Mouse (Mus musculus) B cell, adult 2 months (primary cell): ENCODE measurements around the gene Sys1.

Experiments used
- DNase-seq, 2 experiments: peaks; one replicate each; pipeline ENCODE4 v3.0.0; 2022

Sys1 gene

GRCm38 (mm10) chr2:164456864-164457300, at the start of gene Sys1:
Gene Sys1, plus strand, starts transcription at chr2:164456964.
- peak; percentile 61 to 67 for DNase-seq

- peak; percentile 72 to 78 for DNase-seq
These were observed 49.1 kb upstream of the Sys1 start for GRCm38 (mm10) chr2:164407708-164408107.

GRCm38 (mm10) chr2:164414167-164414566, 42.6 kb upstream of the Sys1 start:
- DNase-seq = no peak

GRCm38 (mm10) chr2:164414581-164414980, 42.2 kb upstream of the Sys1 start:
- peak; percentile 70 to 72 for DNase-seq

- DNase-seq = peak; percentile 69 to 72
These were observed 39.6 kb upstream of the Sys1 start for GRCm38 (mm10) chr2:164417198-164417597.

GRCm38 (mm10) chr2:164418308-164418875, 38.4 kb upstream of the Sys1 start:
- no peak for DNase-seq

GRCm38 (mm10) chr2:164419489-164419888, 37.3 kb upstream of the Sys1 start:
- DNase-seq = no peak

GRCm38 (mm10) chr2:164421306-164421705, 35.5 kb upstream of the Sys1 start:
- no peak for DNase-seq

GRCm38 (mm10) chr2:164421979-164422378, 34.8 kb upstream of the Sys1 start:
- DNase-seq = no peak

- peak; percentile 78 to 80 for DNase-seq
These were observed 33.9 kb upstream of the Sys1 start for GRCm38 (mm10) chr2:164422675-164423393.

- DNase-seq = peak in 1 of 2 experiments; percentile 72
These were observed 33.3 kb upstream of the Sys1 start for GRCm38 (mm10) chr2:164423464-164423863.

- no peak for DNase-seq
These were observed 32.4 kb upstream of the Sys1 start for GRCm38 (mm10) chr2:164424406-164424805.

GRCm38 (mm10) chr2:164425401-164425800, 31.4 kb upstream of the Sys1 start:
- no peak for DNase-seq

- DNase-seq = no peak
These were observed 30.6 kb upstream of the Sys1 start for GRCm38 (mm10) chr2:164426121-164426520.

GRCm38 (mm10) chr2:164426952-164427351, 29.8 kb upstream of the Sys1 start:
- DNase-seq = no peak

GRCm38 (mm10) chr2:164428451-164428850, 28.3 kb upstream of the Sys1 start:
- DNase-seq = no peak

- no peak for DNase-seq
These were observed 26.7 kb upstream of the Sys1 start for GRCm38 (mm10) chr2:164429881-164430615.

GRCm38 (mm10) chr2:164430697-164431096, 26.1 kb upstream of the Sys1 start:
- DNase-seq = no peak

- no peak for DNase-seq
These were observed 24.9 kb upstream of the Sys1 start for GRCm38 (mm10) chr2:164431676-164432465.

- DNase-seq = no peak
These were observed 24.1 kb upstream of the Sys1 start for GRCm38 (mm10) chr2:164432541-164433191.

- no peak for DNase-seq
These were observed 23.4 kb upstream of the Sys1 start for GRCm38 (mm10) chr2:164433278-164433895.

- DNase-seq = no peak
These were observed 22.1 kb upstream of the Sys1 start for GRCm38 (mm10) chr2:164434681-164435080.
